Mouse (Mus musculus) liver, postnatal 0 days (tissue): ENCODE data around the gene Per1.

Experiments
- CTCF ChIP-seq: sonication (generic); IDR thresholded peaks from 2 replicates; pipeline ENCODE4 v1.5.1; 2016; ENCODE audit warnings: antibody characterized with exemption, low read depth
- EP300 ChIP-seq: IDR thresholded peaks from 2 replicates; pipeline ENCODE4 v1.6.1; 2016; ENCODE audit warnings: antibody characterized with exemption, low read depth, mild to moderate bottlenecking

DNA sequence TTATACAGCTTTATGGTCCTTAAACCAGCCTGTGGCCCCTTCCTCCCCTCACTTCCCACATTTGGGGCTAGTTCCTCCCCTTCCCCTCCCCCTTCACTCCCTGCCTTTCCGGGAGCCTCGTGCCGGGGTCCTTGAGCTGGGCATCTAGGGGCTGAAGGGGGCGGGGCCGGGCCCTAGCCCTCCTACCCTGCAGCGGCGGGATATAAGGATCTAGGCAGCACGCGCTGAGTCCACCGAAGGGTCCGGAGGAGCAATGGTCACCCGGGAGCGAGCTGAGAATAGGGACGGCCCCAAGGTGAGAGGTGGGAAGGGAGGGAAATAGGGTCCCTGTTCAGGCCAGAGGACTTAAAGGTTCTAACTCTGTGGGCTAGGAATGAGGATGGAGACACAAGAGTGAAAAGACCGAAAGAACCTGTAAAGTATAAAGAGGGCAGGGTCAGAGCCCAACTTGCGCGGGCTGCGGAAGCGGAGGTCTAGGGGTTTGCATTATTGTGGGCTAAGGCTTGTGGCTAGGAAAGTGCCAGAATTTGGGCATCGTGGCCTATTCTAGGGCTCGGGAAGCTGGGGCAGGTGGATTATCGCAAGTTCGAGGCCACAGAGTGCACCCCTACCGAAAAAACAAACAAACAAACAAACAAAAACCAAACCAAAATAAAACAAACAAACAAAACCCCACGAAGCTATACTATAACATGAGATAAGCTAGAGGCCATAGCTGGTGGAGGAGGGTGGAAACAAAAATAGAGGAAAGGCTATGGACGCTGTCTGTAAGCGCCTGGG lies 25.4 kb downstream of the Per1 start, which contains the start of gene Hes7:
- TF ChIP-seq EP300 (no peak), CTCF (no peak)
